Mouse (Mus musculus): ENCODE results near the gene Nhsl2. TPM values are rescaled to one million over a fixed set of nuclear protein-coding genes. Genes with fewer than 3 reads are reported as not detected.

Nhsl2 gene
- polyA plus RNA-seq, 1 experiment from 2014 or later, result 1.1 TPM

- DNase-seq, result peak; percentile 15
- TF ChIP-seq CTCF (IDR thresholded peaks at IDR 0.05; ENCODE audit: low read depth) (no peak), EP300 (IDR thresholded peaks at IDR 0.05; ENCODE audit: low read depth) (no peak)
- WGBS (ENCODE audit: insufficient replicate concordance), result 44% methylated on average over 2 of the region's 2 CpGs
- Histone ChIP-seq H3K9me3 (ENCODE audit: low read length) (no peaks in the 10 kb centered on the region), H3K36me3 (replicated peaks; ENCODE audit: insufficient read depth, low read length) (no peaks in the 10 kb centered on the region), H3K4me2 (ENCODE audit: low read depth, low read length) (0 out of 2 replicates have a peak overlapping the region, but pooled peaks have one; percentile 13), H3K4me3 (ENCODE audit: low read depth, low read length) (no peak overlapping the region), H3K27ac (ENCODE audit: low read depth) (peak overlapping the region; percentile 55; the same call in 1 of the 2 replicates), H3K4me1 (ENCODE audit: insufficient read depth) (0 out of 2 replicates have a peak, but pooled peaks cover 2% of the 10 kb centered on the region), H3K27me3 (ENCODE audit: insufficient read depth, low read length) (no peaks in the 10 kb centered on the region; the same call in 1 of the 2 replicates), H3K9ac (replicated peaks) (no peak overlapping the region)
- ATAC-seq, result no peak; the same call in 1 of the 2 replicates
Measured at GRCm38 (mm10) chrX:102037506-102037905, 188.3 kb downstream of the Nhsl2 start.

GRCm38 (mm10) chrX:102041562-102041961 is 192.4 kb downstream of the Nhsl2 start:
- H3K9ac ChIP-seq (replicated peaks), result no peak overlapping the region
- DNase-seq (no peak), ATAC-seq (no peak)
- H3K27ac ChIP-seq (ENCODE audit: low read depth), result no peak overlapping the region
- no peaks in the 10 kb centered on the region for H3K36me3 ChIP-seq (replicated peaks; ENCODE audit: insufficient read depth, low read length)
- TF ChIP-seq CTCF (IDR thresholded peaks at IDR 0.05; ENCODE audit: low read depth) (no peak), EP300 (IDR thresholded peaks at IDR 0.05; ENCODE audit: low read depth) (no peak)
- no peaks in the 10 kb centered on the region for H3K9me3 ChIP-seq (ENCODE audit: low read length)
- 73% methylated on average over 7 of the region's 7 CpGs for WGBS (ENCODE audit: insufficient replicate concordance)
- H3K4me1 ChIP-seq (ENCODE audit: insufficient read depth), result no peaks in the 10 kb centered on the region
- no peak overlapping the region for H3K4me3 ChIP-seq (ENCODE audit: low read depth, low read length)
- no peaks in the 10 kb centered on the region; the same call in 1 of the 2 replicates for H3K27me3 ChIP-seq (ENCODE audit: insufficient read depth, low read length)
- H3K4me2 ChIP-seq (ENCODE audit: low read depth, low read length), result no peak overlapping the region

- no peaks in the 10 kb centered on the region; the same call in 1 of the 2 replicates for H3K27me3 ChIP-seq (ENCODE audit: insufficient read depth, low read length)
- ATAC-seq (no peak), DNase-seq (no peak)
- H3K36me3 ChIP-seq (replicated peaks; ENCODE audit: insufficient read depth, low read length), result no peaks in the 10 kb centered on the region
- H3K4me3 ChIP-seq (ENCODE audit: low read depth, low read length), result no peak overlapping the region
- WGBS (ENCODE audit: insufficient replicate concordance), result 52% methylated on average over 4 of the region's 4 CpGs
- no peak overlapping the region for H3K4me2 ChIP-seq (ENCODE audit: low read depth, low read length)
- H3K4me1 ChIP-seq (ENCODE audit: insufficient read depth), result no peaks in the 10 kb centered on the region
- no peak overlapping the region for H3K9ac ChIP-seq (replicated peaks)
- no peak for TF ChIP-seq EP300 (IDR thresholded peaks at IDR 0.05; ENCODE audit: low read depth)
- no peak for TF ChIP-seq CTCF (IDR thresholded peaks at IDR 0.05; ENCODE audit: low read depth)
- H3K9me3 ChIP-seq (ENCODE audit: low read length), result no peaks in the 10 kb centered on the region
- H3K27ac ChIP-seq (ENCODE audit: low read depth), result no peak overlapping the region
Measured at GRCm38 (mm10) chrX:102042386-102042785, 193.2 kb downstream of the Nhsl2 start.

- H3K4me2 ChIP-seq (ENCODE audit: low read depth, low read length), result no peak overlapping the region
- 50% methylated on average over 6 of the region's 6 CpGs for WGBS (ENCODE audit: insufficient replicate concordance)
- no peak overlapping the region for H3K27ac ChIP-seq (ENCODE audit: low read depth)
- H3K4me3 ChIP-seq (ENCODE audit: low read depth, low read length), result no peak overlapping the region
- ATAC-seq (no peak), DNase-seq (no peak)
- H3K36me3 ChIP-seq (replicated peaks; ENCODE audit: insufficient read depth, low read length), result no peaks in the 10 kb centered on the region
- H3K27me3 ChIP-seq (ENCODE audit: insufficient read depth, low read length), result peaks cover 3% of the 10 kb centered on the region; the same call in 1 of the 2 replicates
- H3K4me1 ChIP-seq (ENCODE audit: insufficient read depth), result no peaks in the 10 kb centered on the region
- no peaks in the 10 kb centered on the region for H3K9me3 ChIP-seq (ENCODE audit: low read length)
- H3K9ac ChIP-seq (replicated peaks), result no peak overlapping the region
- TF ChIP-seq CTCF (IDR thresholded peaks at IDR 0.05; ENCODE audit: low read depth), result no peak
- no peak for TF ChIP-seq EP300 (IDR thresholded peaks at IDR 0.05; ENCODE audit: low read depth)
Measured at GRCm38 (mm10) chrX:102050552-102050951, 201.4 kb downstream of the Nhsl2 start.

- H3K36me3 ChIP-seq (replicated peaks; ENCODE audit: insufficient read depth, low read length), result no peaks in the 10 kb centered on the region
- no peak overlapping the region for H3K4me3 ChIP-seq (ENCODE audit: low read depth, low read length)
- H3K27ac ChIP-seq (ENCODE audit: low read depth), result no peak overlapping the region
- no peaks in the 10 kb centered on the region for H3K9me3 ChIP-seq (ENCODE audit: low read length)
- H3K9ac ChIP-seq (replicated peaks), result no peak overlapping the region
- peaks cover 3% of the 10 kb centered on the region; the same call in 1 of the 2 replicates for H3K27me3 ChIP-seq (ENCODE audit: insufficient read depth, low read length)
- H3K4me2 ChIP-seq (ENCODE audit: low read depth, low read length), result no peak overlapping the region
- no peak for DNase-seq
- no peak for TF ChIP-seq CTCF (IDR thresholded peaks at IDR 0.05; ENCODE audit: low read depth)
- TF ChIP-seq EP300 (IDR thresholded peaks at IDR 0.05; ENCODE audit: low read depth), result no peak
- no peaks in the 10 kb centered on the region for H3K4me1 ChIP-seq (ENCODE audit: insufficient read depth)
- WGBS (ENCODE audit: insufficient replicate concordance), result 48% methylated on average over 4 of the region's 4 CpGs
- ATAC-seq, result no peak
Measured at GRCm38 (mm10) chrX:102051225-102051624, 202.0 kb downstream of the Nhsl2 start.

- H3K9ac ChIP-seq (replicated peaks), result no peak overlapping the region
- H3K27ac ChIP-seq (ENCODE audit: low read depth), result no peak overlapping the region
- ATAC-seq (no peak), DNase-seq (no peak)
- TF ChIP-seq EP300 (IDR thresholded peaks at IDR 0.05; ENCODE audit: low read depth) (no peak), CTCF (IDR thresholded peaks at IDR 0.05; ENCODE audit: low read depth) (no peak)
- H3K27me3 ChIP-seq (ENCODE audit: insufficient read depth, low read length), result peaks cover 3% of the 10 kb centered on the region; the same call in 1 of the 2 replicates
- 54% methylated on average over 2 of the region's 2 CpGs for WGBS (ENCODE audit: insufficient replicate concordance)
- no peaks in the 10 kb centered on the region for H3K36me3 ChIP-seq (replicated peaks; ENCODE audit: insufficient read depth, low read length)
- H3K9me3 ChIP-seq (ENCODE audit: low read length), result no peaks in the 10 kb centered on the region
- H3K4me2 ChIP-seq (ENCODE audit: low read depth, low read length), result no peak overlapping the region
- no peaks in the 10 kb centered on the region for H3K4me1 ChIP-seq (ENCODE audit: insufficient read depth)
- no peak overlapping the region for H3K4me3 ChIP-seq (ENCODE audit: low read depth, low read length)
Measured at GRCm38 (mm10) chrX:102053371-102053770, 204.2 kb downstream of the Nhsl2 start.

Measured in liver, postnatal 0 days (tissue).